Mouse (Mus musculus) hindlimb bud, embryonic 11.5 days (tissue): ENCODE results near the gene Map2k1.
"Not testable (repeated sequence)": the region's sequence is repeated elsewhere in the genome, so short reads cannot be mapped to it uniquely, and the experiment has no call there.

Experiments
- DNase-seq: peaks from one replicate; pipeline ENCODE4 v3.0.0-alpha.2; 2012; ENCODE audit warnings: low read depth, low spot score; ENCODE audit errors: extremely low spot score

Map2k1 gene

GRCm38 (mm10) chr9:64253021-64253904 is at the start of gene Map2k1:
Gene Map2k1 (minus strand): TSS chr9:64253631.
- DNase-seq = peak; percentile 93

- DNase-seq = not testable (repeated sequence)
These were observed 49.7 kb upstream of the Map2k1 start for GRCm38 (mm10) chr9:64303086-64303485.

DNA sequence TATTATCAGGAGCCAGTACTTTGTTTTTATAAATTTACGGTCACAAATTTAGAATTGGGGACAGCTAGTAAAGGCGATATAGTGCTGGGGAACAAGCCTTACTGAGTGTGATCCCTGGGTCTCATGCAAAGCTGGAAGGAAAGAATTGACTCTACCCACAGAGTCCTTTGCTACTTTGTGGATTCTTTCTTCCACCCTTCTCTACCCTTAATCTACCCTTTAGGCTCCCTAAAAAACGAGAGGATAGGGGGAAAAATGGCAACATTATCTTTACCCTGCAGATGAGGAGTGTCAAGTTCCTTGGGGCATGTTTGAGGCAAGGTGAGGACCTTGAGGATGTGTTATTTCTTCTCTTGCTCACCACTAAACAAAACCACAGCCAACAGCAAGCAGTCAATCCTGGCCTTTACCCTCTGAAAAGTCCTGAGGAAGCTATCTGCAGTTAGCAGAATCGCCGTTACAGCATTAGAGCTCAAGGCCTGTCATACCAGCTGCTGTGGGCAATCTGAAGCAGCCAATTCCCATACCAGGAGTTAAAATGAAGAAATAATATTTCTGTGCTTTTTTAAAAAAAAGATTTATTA is 29.1 kb upstream of the Map2k1 start:
- DNase-seq = no peak

DNA sequence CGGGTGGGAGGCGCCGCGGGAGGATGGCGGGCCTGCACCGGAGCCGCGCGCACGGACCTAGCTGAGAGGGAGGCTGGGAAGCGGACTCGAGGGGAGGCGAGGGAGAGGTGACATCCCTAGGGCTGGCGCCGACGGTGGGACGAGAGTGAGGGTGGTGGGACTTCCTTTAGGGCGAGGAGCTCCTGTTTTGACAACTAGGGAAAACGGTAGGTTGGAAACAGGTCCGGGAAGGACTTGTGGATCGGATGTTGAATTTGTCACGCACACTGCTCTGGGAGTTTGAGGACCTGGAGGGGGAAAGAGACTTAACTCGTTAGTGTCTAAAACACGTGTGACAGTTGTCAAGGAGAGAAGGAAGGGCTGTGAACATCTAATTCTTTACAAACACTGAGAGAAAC is 28.3 kb upstream of the Map2k1 start:
- DNase-seq = no peak

DNA sequence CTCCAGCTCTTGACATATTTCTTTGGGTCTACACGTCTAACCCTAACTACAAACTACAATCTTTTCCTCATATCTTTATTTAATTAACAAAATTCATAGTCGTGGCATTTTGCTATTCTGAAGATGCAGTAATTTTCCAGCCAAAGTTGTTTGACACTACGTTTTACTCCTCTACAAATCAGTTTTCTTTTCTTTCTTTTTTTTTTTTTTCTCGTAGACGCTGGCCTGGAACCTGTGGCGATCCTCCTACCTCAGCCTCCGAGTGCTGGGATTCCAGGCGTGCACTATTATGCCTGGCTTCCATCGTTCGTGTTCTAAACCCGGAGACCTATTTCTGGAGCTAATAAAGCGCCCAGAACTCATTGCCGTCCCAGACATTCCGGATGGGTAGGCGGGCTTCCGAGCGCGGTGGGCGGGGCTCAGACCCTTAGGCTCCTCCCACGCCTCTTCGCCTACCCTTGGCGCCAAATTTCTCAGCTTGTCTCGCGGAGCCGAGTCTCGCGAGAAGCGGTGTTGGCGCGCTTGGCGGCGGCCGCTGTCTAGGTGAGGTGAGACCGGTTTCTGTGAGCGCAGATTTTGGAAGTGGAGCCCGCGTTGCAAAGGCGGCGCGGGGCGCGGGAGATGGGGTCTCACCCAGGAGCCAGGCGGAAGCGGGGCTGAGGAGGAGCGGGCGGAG is 27.8 kb upstream of the Map2k1 start, which contains the start of gene Tipin:
Gene Tipin, plus strand, starts transcription at position 477 of the 676 bp plus-strand sequence.
- DNase-seq = peak; percentile 86

DNA sequence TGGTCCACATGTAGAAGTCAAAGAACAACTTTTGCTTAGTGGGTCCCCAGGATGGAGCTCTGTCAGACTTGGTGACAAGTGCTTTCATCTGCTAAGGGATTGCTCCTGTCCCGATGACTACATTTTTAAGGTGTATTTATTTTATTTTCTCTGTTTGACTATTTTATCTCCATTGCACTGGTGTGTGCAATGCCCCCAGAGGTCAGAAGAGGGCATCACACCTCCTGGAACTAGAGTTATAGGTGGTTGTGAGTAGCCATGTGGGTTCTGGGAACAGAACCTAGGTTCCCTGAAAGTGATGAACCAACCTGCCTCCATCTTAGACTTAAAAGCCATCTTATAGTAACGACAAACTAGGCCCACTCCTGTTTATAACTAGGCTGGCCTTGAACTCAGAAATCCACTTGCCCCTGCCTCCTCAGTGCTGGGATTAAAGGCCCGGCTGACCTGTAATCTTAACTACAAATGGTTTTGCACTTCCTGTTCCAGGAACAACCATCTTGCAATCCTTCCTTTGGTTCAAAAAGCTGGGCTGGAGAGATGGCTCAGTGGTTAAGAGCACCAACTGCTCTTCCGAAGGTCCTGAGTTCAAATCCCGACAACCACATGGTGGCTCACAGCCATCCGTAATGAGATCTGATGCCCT is 25.4 kb upstream of the Map2k1 start:
- no peak for DNase-seq

DNA sequence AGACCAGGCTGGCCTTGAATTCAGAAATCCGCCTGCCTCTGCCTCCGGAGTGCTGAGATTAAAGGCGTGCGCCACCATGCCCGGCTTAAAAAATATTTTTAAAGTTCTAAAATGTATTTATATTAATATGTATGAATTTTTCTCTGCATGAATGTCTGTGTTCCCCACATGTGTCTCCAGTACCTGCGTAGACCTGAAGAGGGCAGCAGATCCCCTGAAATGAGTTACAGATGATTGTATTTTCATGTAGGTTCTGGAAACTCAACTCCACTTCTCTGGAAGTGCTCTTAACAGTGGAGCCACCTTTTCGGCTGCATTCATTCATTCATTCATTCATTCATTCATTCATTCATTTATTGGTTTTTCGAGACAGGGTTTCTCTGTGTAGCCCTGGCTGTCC is 24.3 kb upstream of the Map2k1 start:
- DNase-seq = no peak

GRCm38 (mm10) chr9:64274919-64275318 is 21.5 kb upstream of the Map2k1 start:
- no peak for DNase-seq

GRCm38 (mm10) chr9:64274291-64274690 is 20.9 kb upstream of the Map2k1 start:
- no peak for DNase-seq

GRCm38 (mm10) chr9:64273757-64274156 is 20.3 kb upstream of the Map2k1 start:
- no peak for DNase-seq

DNA sequence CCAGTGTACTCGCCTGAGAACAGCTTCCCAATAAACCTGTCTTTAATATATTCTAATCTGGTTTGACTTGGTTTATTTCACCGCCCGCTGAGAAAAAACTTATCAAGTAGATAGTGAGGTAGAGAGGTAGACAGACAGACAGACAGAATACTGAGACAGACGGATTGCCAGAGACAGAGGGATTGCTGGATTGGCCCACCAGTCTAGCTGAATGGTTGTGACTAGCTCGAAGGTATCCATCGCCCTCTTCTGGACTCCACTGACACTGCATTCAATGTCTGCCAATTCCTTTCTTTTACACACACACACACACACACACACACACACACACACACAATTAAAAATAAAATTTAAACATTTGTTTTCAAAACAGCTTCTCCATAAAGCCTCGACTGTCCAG is 19.2 kb upstream of the Map2k1 start:
- no peak for DNase-seq

DNA sequence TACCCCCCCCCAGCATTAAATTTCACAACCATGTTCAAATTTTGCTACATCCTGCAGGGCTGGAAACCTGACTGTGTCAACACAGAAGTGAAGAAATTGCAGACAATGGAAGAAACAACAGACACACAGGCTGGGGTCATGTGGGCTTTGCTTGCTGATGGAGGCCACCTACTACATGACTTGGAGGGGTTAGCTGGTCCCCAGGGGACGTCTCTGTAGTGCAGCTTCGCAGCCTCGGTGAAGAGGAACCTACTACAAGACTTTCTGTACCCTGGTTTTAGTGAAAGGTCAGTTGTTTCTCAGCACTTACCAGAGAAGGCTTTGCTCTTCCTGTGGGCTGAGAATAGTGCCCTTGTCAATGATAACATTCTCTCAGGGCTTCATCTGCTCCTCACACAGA is 17.8 kb upstream of the Map2k1 start:
- no peak for DNase-seq

GRCm38 (mm10) chr9:64268836-64269235 is 15.4 kb upstream of the Map2k1 start:
- DNase-seq = not testable (repeated sequence)

GRCm38 (mm10) chr9:64268196-64268595 is 14.8 kb upstream of the Map2k1 start:
- no peak for DNase-seq

DNA sequence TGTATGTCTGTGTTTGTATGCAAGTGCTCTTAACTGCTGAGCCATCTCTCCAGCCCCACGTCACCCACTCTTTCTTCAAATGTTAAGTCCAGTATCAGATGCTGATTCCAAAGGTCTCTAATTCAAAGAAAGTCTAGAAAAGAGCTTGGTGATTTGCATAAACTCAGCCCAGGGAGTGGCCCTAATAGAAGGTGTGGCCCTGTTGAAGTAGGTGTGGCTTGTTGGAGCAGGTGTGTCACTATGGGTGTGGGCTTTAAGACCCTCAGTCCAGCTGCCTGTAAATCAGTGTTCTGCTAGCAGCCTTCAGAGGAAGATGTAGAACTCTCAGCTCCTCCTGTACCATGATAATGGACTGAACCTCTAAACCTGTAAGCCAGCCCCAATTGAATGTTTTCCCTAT is 13.8 kb upstream of the Map2k1 start:
- DNase-seq = no peak

DNA sequence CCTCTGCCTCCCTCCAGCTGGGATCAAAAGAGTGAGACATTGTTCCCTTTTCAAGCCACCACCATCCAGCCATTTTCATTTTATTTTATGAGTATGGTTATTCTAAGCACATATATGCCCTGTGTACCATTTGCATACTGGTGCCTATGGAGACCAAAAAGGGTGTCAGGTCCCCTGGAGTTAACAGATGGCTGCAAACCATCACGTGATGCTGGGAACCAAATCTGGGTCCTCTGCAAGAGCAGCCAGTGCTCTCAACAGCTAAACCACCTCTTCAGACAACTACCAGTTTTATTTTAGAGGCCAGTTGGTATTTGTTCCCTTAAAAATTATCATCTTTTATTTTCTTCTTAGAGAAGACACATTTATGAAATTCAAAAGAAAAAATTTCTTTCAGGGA is 11.4 kb upstream of the Map2k1 start:
- no peak for DNase-seq

GRCm38 (mm10) chr9:64261023-64261422 is 7.6 kb upstream of the Map2k1 start:
- DNase-seq = no peak

DNA sequence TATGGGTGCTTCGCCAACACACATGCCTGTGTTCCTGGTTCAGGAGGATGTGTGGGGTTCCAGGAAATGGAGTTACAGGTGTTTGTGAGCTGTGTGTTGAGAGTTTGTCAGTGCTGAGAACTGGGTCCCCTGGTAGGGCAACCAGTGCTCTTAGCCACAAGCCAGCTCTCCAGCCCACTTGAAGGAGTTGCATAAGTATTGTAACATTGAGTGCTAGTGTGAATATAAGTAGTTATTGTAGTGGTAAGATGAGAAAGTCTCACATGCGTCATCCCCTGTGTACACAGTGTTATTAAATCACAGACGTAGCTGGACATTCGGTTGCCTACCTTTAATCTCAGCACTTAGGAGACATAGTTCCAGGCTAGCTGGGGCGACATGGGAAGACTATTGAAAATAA is 6.5 kb upstream of the Map2k1 start:
- DNase-seq = no peak

- no peak for DNase-seq
These were observed 2.8 kb upstream of the Map2k1 start for GRCm38 (mm10) chr9:64256204-64256603.

DNA sequence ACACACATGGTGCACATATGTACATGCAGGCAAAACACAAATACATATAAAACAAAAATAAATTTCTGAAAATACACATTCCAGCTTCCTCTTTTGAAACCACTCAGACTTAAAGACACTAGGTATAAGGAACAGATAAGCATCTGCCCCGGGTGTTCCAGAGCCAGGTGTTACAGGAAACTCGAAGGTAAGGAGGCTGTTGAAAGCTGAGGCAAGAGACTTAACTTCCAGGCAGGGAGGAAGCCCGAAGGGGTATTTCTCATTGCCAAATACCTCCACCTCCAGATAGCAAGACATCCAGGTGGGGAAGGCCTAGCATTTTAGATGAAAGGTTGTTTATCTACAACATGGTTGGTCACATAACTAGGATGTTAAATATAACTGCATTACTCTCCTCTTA is 2.0 kb upstream of the Map2k1 start:
- no peak for DNase-seq

DNA sequence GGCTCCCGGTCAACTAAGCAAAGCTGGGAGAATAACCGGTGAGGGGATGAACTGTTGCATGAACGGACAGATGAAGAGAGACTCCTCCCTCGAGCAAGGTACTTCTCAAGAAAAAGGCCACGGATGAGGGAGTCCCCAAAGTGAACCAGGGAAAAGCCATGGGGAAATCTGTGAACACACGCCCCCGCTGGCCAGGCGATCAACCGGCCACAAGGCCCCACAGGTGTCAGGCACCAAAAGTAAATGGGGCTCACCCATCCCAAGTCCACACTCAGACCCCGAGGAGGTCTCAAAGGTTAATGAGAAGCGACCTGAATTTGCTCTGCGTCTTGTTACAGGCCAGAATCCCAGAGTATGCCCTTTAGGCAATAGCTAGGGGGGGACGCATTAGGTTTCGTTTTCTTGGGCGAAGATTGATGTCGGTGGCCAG is 825 bp downstream of the Map2k1 start:
- DNase-seq = no peak
